Comparison of ENCODE assay signal across 9 mouse cellular contexts in genomic region chr6:25686760-25687200, GRCm38 (mm10). TPM values are rescaled to one million over a fixed set of nuclear protein-coding genes. Genes with fewer than 3 reads are reported as not detected.
A peak's percentile ranks its signal among the peaks of the same experiment; 100 is the strongest.
DNase-seq lines count a peak whose midpoint lies in the region; ATAC-seq lines count a peak whose summit lies in the region.
"Had no signal": no experiment of that assay in that cellular context is flagged by ENCODE, and none has a peak within 500 bp of the region (broad histone marks: within the 10 kb centered on the region; RNA-seq: fewer than 3 reads in every experiment).

No protein-coding gene starts in this region.

- peak overlapping the region; percentile 44 for H3K27ac ChIP-seq in heart, embryonic 15.5 days
- H3K27ac ChIP-seq: limb, embryonic 13.5 days had no signal

- 24% methylated on average over 3 of the region's 3 CpGs for WGBS in heart, embryonic 15.5 days

- H3K4me3 ChIP-seq in heart, embryonic 15.5 days = 0 out of 2 replicates have a peak overlapping the region, but pooled peaks have one; percentile 9
- H3K4me3 ChIP-seq: erythroblast, embryonic 14.5 days; limb, embryonic 13.5 days had no signal

- ATAC-seq in heart, embryonic 15.5 days (replicated peaks; ENCODE audit: insufficient number of reproducible peaks, insufficient read depth, low FRiP score, low read depth) = 0 out of 2 replicates have a peak, but pooled peaks have one; percentile 24
- ATAC-seq in megakaryocyte progenitor cell, adult 5-6 weeks (replicated peaks; ENCODE audit: poor library complexity) = no peak

- H3K9ac ChIP-seq in heart, embryonic 15.5 days = no peak overlapping the region
- H3K9ac ChIP-seq: limb, embryonic 13.5 days had no signal

- intact Hi-C loops in heart, postnatal 25 days (cut with DNase I) = no loop called here
- intact Hi-C loops in left cerebral cortex, postnatal 4 days (cut with DNase I) = no loop called here

- H3K27me3 ChIP-seq in heart, embryonic 15.5 days = peaks cover 7% of the 10 kb centered on the region

- H3K9me3 ChIP-seq in heart, embryonic 15.5 days (replicated peaks) = no peaks in the 10 kb centered on the region
- H3K9me3 ChIP-seq: limb, embryonic 13.5 days had no signal

- DNase-seq in heart, postnatal 25 days (ENCODE audit: low spot score) = no peak
- DNase-seq in 3T3-L1 (ENCODE audit: low read depth, low spot score) = peak; percentile 11
- peak; percentile 64 for DNase-seq in brain, adult 2 months (ENCODE audit: low read depth, low spot score)
- peak; percentile 80 for DNase-seq in left cerebral cortex, postnatal 4 days
- DNase-seq in embryo, embryonic 11 days = no peak

- H3K4me1 ChIP-seq in heart, embryonic 15.5 days (replicated peaks) = peaks cover 14% of the 10 kb centered on the region

- H3K4me2 ChIP-seq in heart, embryonic 15.5 days = peak overlapping the region; percentile 11
- H3K4me2 ChIP-seq: limb, embryonic 13.5 days had no signal

- H3K36me3 ChIP-seq in heart, embryonic 15.5 days = no peaks in the 10 kb centered on the region
- H3K36me3 ChIP-seq: limb, embryonic 13.5 days had no signal

RNA-seq across cellular contexts. Expression of gene Gpr37, which starts 3.7 kb away (rescaled TPM):
- 1.4 and 1.7 TPM in 2 replicates for polyA plus RNA-seq in heart, embryonic 15.5 days (2015; fragmentation: Nextera tagmentation; extraction: Ambion mirVana)
- under 1 TPM; 0.05 to 0.06 TPM for total RNA-seq in heart, postnatal 25 days (2021)
- 10 to 100 TPM; 11.2 to 11.7 TPM for total RNA-seq in left cerebral cortex, postnatal 4 days (2021)
- total RNA-seq in megakaryocyte progenitor cell, adult 5-6 weeks (2015) = not detected in 2 replicates
- not detected in 2 replicates for total RNA-seq in megakaryocyte progenitor cell, adult 5-6 weeks (2017)
- polyA plus RNA-seq: erythroblast, embryonic 14.5 days had no signal

Comparison
In these comparisons a context has a peak if more than half of its experiments do, and no peak if none do; other contexts are left out.
1. DNase-seq: peak in 3T3-L1 (single experiment), brain, adult 2 months (single experiment) and left cerebral cortex, postnatal 4 days (single experiment); none in heart, postnatal 25 days (single experiment) and embryo, embryonic 11 days (single experiment).
2. RNA of gene Gpr37, which starts 3.7 kb away (total RNA-seq): 11.2 to 11.7 TPM in left cerebral cortex, postnatal 4 days; 0.05 to 0.06 TPM in heart, postnatal 25 days and not detected in megakaryocyte progenitor cell, adult 5-6 weeks; every median in the first group is over 10 times any median in the second.